Mouse (Mus musculus): ENCODE results near the gene Sympk.

- no peak for TF ChIP-seq POLR2A (IDR thresholded peaks at IDR 0.05; ENCODE audit: extremely low read depth, insufficient read depth, low read length)
- no peak for TF ChIP-seq CTCF (IDR thresholded peaks at IDR 0.05; ENCODE audit: low read depth, low read length)
These were observed 43.8 kb downstream of the Sympk start for GRCm38 (mm10) chr7:19067935-19068334.
